Mouse (Mus musculus) ES-E14 (cell line): Measurements from ENCODE around the gene Cap2.

Experiments
- CHD2 ChIP-seq: IDR thresholded peaks from 2 replicates; pipeline ENCODE4 v1.6.1; 2014; ENCODE audit warnings: mild to moderate bottlenecking, low read depth, low read length, inconsistent platforms
- MAFK ChIP-seq: IDR thresholded peaks from 2 replicates; pipeline ENCODE4 v1.6.1; 2014; ENCODE audit warnings: mild to moderate bottlenecking, low read depth, low read length, inconsistent platforms; ENCODE audit not compliant: insufficient read depth
- ZC3H11A ChIP-seq: IDR thresholded peaks from 2 replicates; pipeline ENCODE4 v1.6.1; 2012; ENCODE audit warnings: low read depth, mild to moderate bottlenecking, inconsistent platforms, low read length, borderline replicate concordance

- no peak for TF ChIP-seq MAFK
- TF ChIP-seq ZC3H11A, result no peak
- TF ChIP-seq CHD2, result no peak
Observed at GRCm38 (mm10) chr13:46522798-46523197, 21.1 kb downstream of the Cap2 start.
